Comparison of ENCODE assay signal across 17 mouse cellular contexts in the genomic region with DNA sequence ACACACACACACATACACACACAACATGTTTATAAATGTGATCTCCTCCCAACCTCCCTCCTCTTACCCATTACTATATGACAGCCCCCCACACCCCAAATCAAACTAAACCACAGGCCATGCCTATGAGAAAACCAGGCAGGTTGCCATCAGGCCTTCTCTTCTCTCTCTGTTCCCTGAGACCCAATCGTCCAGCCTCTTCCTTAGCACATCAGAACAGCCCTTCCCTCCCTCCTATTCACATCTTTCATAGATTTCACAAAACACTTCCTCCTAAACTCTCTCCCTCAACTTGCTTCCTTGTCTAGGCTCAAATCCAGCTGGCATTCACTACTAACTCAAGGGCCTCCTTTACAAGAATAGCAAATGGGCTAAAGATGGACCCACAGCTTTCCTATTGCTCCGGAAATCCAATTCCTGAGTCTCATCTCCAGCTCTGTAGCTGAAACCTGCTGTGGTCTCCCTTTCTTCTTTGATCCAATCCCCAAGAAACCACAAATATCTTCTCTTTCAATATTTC.
DNase-seq lines count a peak whose midpoint lies in the region; ATAC-seq and TF ChIP-seq lines count a peak whose summit lies in the region.
"Had no signal": no experiment of that assay in that cellular context is flagged by ENCODE, and none has a peak within 500 bp of the region (broad histone marks: within the 10 kb centered on the region; RNA-seq: fewer than 3 reads in every experiment).

No protein-coding gene starts in this region.

- no peak overlapping the region for H3K4me3 ChIP-seq in heart, postnatal 0 days (ENCODE audit: low read depth, low read length)
- no peak overlapping the region for H3K4me3 ChIP-seq in lung, embryonic 14.5 days (ENCODE audit: low read depth, low read length)
- H3K4me3 ChIP-seq: embryonic facial prominence, embryonic 15.5 days; hindbrain, embryonic 10.5 days had no signal

- H3K4me1 ChIP-seq in heart, postnatal 0 days (ENCODE audit: control insufficient read depth, insufficient read depth), result no peaks in the 10 kb centered on the region
- H3K4me1 ChIP-seq in lung, embryonic 14.5 days (ENCODE audit: insufficient read depth), result no peaks in the 10 kb centered on the region
- H3K4me1 ChIP-seq: embryonic facial prominence, embryonic 15.5 days; hindbrain, embryonic 10.5 days had no signal

- H3K9me3 ChIP-seq in heart, postnatal 0 days (replicated peaks; ENCODE audit: control insufficient read depth, low read length), result no peaks in the 10 kb centered on the region
- no peaks in the 10 kb centered on the region for H3K9me3 ChIP-seq in lung, embryonic 14.5 days (ENCODE audit: low read depth, low read length)
- H3K9me3 ChIP-seq: embryonic facial prominence, embryonic 15.5 days; hindbrain, embryonic 10.5 days had no signal

- no peaks in the 10 kb centered on the region for H3K27me3 ChIP-seq in heart, postnatal 0 days (ENCODE audit: control insufficient read depth, insufficient read depth, low read length)
- H3K27me3 ChIP-seq in lung, embryonic 14.5 days (ENCODE audit: insufficient read depth, low read length), result no peaks in the 10 kb centered on the region
- H3K27me3 ChIP-seq: embryonic facial prominence, embryonic 15.5 days had no signal

- WGBS in heart, postnatal 0 days, result 49% methylated on average over 2 of the region's 2 CpGs
- WGBS in lung, embryonic 14.5 days, result 45% methylated on average over 2 of the region's 2 CpGs

- no peak for ATAC-seq in cerebellum, adult (ENCODE audit: insufficient number of reproducible peaks, low FRiP score, low TSS enrichment)
- ATAC-seq in heart, postnatal 0 days (ENCODE audit: insufficient read depth, low read depth), result no peak
- peak; percentile 78 for ATAC-seq in lung, embryonic 14.5 days (ENCODE audit: insufficient read depth)
- ATAC-seq: forebrain, embryonic 16.5 days; liver, postnatal 0 days had no signal

- DNase-seq in cerebellum, postnatal 10 days, result peak; percentile 1 to 3
- peak; percentile 30 for DNase-seq in heart, postnatal 0 days (ENCODE audit: low spot score)
- DNase-seq in heart, adult 11 months, result no peak
- DNase-seq in lung, embryonic 14.5 days, result peak; percentile 63
- DNase-seq in lung, postnatal 4 days, result no peak
- DNase-seq in right cerebral cortex, adult 18-20 months, result peak; percentile 8
- no peak for DNase-seq in right cerebral cortex, adult 2 months (ENCODE audit: low spot score in 2 of 2)
- DNase-seq: adrenal gland, adult 8-10 months; cerebellum, adult 11 months; kidney, adult 18-20 months; liver, postnatal 0 days had no signal

- no peak for TF ChIP-seq EP300 in heart, postnatal 0 days (IDR thresholded peaks at IDR 0.05; ENCODE audit: low read depth)

- no peak overlapping the region for H3K4me2 ChIP-seq in heart, postnatal 0 days (ENCODE audit: low read depth, low read length)
- no peak overlapping the region for H3K4me2 ChIP-seq in lung, embryonic 14.5 days
- H3K4me2 ChIP-seq: embryonic facial prominence, embryonic 15.5 days; heart, embryonic 11.5 days had no signal

- no peak overlapping the region for H3K27ac ChIP-seq in heart, postnatal 0 days (ENCODE audit: low read depth)
- no peak overlapping the region for H3K27ac ChIP-seq in lung, embryonic 14.5 days (ENCODE audit: low read depth)
- H3K27ac ChIP-seq: embryonic facial prominence, embryonic 15.5 days; hindbrain, embryonic 10.5 days; kidney, postnatal 0 days had no signal

- H3K36me3 ChIP-seq in heart, postnatal 0 days (replicated peaks; ENCODE audit: control insufficient read depth, insufficient read depth, low read length), result no peaks in the 10 kb centered on the region
- no peaks in the 10 kb centered on the region for H3K36me3 ChIP-seq in lung, embryonic 14.5 days (ENCODE audit: insufficient read depth)
- H3K36me3 ChIP-seq: embryonic facial prominence, embryonic 15.5 days; hindbrain, embryonic 10.5 days had no signal

- H3K9ac ChIP-seq in heart, postnatal 0 days (replicated peaks; ENCODE audit: low read depth, low read length), result no peak overlapping the region
- no peak overlapping the region for H3K9ac ChIP-seq in lung, embryonic 14.5 days
- H3K9ac ChIP-seq: embryonic facial prominence, embryonic 15.5 days; liver, postnatal 0 days had no signal

- TF ChIP-seq CTCF in heart, postnatal 0 days (IDR thresholded peaks at IDR 0.05; ENCODE audit: low read depth), result no peak
- TF ChIP-seq CTCF in lung, embryonic 14.5 days (IDR thresholded peaks at IDR 0.05; ENCODE audit: low read depth), result no peak

Comparison
In these comparisons a context has a peak if more than half of its experiments do, and no peak if none do; other contexts are left out.
1. DNase-seq: peak in cerebellum, postnatal 10 days (2 of 2), heart, postnatal 0 days (single experiment), lung, embryonic 14.5 days (single experiment) and right cerebral cortex, adult 18-20 months (single experiment); none in heart, adult 11 months (single experiment), lung, postnatal 4 days (0 of 2) and right cerebral cortex, adult 2 months (0 of 2).